Mouse (Mus musculus): Measurements from ENCODE around the gene Asl. TPM values are rescaled to one million over a fixed set of nuclear protein-coding genes. Genes with fewer than 3 reads are reported as not detected.

The Asl gene
- total RNA-seq, 2 experiments from 2014 or later, result 17.7 to 19.9 TPM

- intact Hi-C loops (cut with DNase I), result no loop called here
- DNase-seq (ENCODE audit: low spot score in 2 of 2), result no peak
Measured at GRCm38 (mm10) chr5:129966448-129966847, 62.6 kb downstream of the Asl start.

DNA sequence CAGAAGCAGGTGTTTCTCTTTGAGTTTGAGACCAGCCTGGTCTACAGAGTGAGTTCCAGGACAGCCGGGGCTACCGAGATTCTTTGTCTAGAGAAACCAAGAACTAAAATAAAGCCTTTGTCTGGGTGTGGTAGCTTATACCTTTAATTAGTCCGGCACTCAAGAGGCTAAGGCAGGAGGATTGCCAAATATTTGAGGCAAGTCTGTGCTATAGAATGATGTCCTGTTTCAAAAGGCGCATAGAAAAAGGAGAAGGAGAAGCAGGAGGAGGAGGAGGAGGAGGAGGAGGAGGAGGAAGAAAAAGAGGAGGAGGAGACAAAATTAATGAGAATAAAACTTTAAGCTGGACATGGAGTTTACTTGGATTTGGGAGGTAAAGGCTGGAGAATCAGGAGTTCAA, 65.8 kb downstream of the Asl start:
- DNase-seq (ENCODE audit: low spot score in 2 of 2), result no peak
- intact Hi-C loops (cut with DNase I), result no loop called here

Other genes starting within 250 kb of the Asl start
- 10 to 100 TPM; 21.6 to 23.2 TPM for gene Psph, start 241.8 kb downstream of the Asl start, total RNA-seq (2021)
- gene Sumf2, start 182.3 kb downstream of the Asl start, total RNA-seq (2021), result 10 to 100 TPM; 17.3 to 22.5 TPM
- 100 to 1,000 TPM; 406 to 444 TPM for gene Chchd2, start 141.8 kb downstream of the Asl start, total RNA-seq (2021)
- gene Zbed5, start 133.5 kb downstream of the Asl start, total RNA-seq (2021), result 1 to 10 TPM; 5.1 to 5.6 TPM
- 10 to 100 TPM; 13.8 to 16.3 TPM for gene Phkg1, start 130.7 kb downstream of the Asl start, total RNA-seq (2021)
- 1 to 10 TPM; 1.1 to 3.8 TPM for gene Nupr1l, start 120.7 kb downstream of the Asl start, total RNA-seq (2021)
- 10 to 100 TPM; 45.5 to 45.8 TPM for gene Vkorc1l1, start 87.3 kb downstream of the Asl start, total RNA-seq (2021)
- gene Gusb, start 26.2 kb downstream of the Asl start, total RNA-seq (2021), result 10 to 100 TPM; 10.5 to 11.8 TPM
- 10 to 100 TPM; 33.9 to 36.6 TPM for gene Crcp, start within 50 bp of the Asl start, total RNA-seq (2021)
- gene Tpst1, start 44.1 kb upstream of the Asl start, total RNA-seq (2021), result 10 to 100 TPM; 33.2 to 35.3 TPM
- 10 to 100 TPM in 1 of 2 experiments, 1 to 10 TPM in 1; 9.4 to 13.1 TPM for gene Kctd7, start 115.6 kb upstream of the Asl start, total RNA-seq (2021)
- 10 to 100 TPM; 58.6 to 59.7 TPM for gene Rabgef1, start 142.6 kb upstream of the Asl start, total RNA-seq (2021)
- gene Tmem248, start 187.8 kb upstream of the Asl start, total RNA-seq (2021), result 10 to 100 TPM; 42.9 to 43.3 TPM
- gene Sbds, start 226.3 kb upstream of the Asl start, total RNA-seq (2021), result 10 to 100 TPM; 75.4 to 81.3 TPM
- 10 to 100 TPM; 15.3 to 16.2 TPM for gene Tyw1, start 226.4 kb upstream of the Asl start, total RNA-seq (2021)